Mouse (Mus musculus): Measurements from ENCODE around the gene Pola1. TPM values are rescaled to one million over a fixed set of nuclear protein-coding genes. Genes with fewer than 3 reads are reported as not detected.

Pola1 gene
- polyA plus RNA-seq (2015; fragmentation: Nextera tagmentation; extraction: Ambion mirVana) = 18.0 and 20.8 TPM in 2 replicates

DNA sequence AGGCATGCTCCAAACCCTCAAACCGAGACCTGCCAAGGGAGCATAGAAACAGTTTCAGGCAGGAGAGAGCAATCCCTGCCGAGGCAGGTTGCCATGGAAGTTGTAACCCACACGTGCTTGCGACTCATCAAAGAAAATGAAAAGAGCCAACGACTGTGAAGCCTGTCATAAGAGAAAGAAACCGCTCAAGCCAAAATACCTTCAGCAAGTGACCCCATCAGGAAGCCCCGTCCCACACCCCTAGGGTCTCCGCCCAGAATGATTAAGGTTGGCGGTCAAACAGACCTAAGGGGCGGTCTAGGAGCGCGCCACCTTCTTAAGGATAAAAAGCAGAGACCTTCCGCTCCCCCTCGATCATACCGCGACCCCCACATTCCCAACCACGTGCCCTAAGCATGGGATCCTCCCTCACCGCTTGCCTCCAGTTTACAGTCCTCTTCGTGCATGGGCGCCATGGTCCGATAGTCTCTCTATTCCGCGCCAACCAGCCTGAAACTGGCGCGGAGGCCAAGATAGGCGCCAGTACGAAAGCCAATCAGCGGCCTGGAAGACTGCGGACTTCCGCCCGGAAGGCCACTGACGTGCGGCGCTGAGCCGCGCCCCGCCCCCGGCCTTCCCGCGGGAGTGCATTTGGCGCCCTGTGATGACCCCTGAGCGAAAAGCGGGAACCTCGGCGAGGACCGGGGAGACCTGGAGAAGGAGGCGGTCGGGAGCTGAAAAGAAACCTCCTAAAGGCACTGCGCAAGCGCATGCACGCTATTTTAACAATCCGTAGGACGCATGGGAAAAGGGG is at the start of gene Pola1:
Gene Pola1, minus strand, starts transcription at position 499 of the 793 bp plus-strand sequence.
- peaks cover 4% of the 10 kb centered on the region; the same call in 1 of the 2 replicates for H3K4me1 ChIP-seq
- H3K9ac ChIP-seq = peak within 1 kb of the TSS; percentile 69
- peak; percentile 97 for ATAC-seq (ENCODE audit: insufficient number of reproducible peaks, insufficient read depth, low FRiP score, low TSS enrichment, low read depth)
- peak within 1 kb of the TSS; percentile 58 for H3K4me2 ChIP-seq
- WGBS = 23% methylated on average over 53 of the region's 53 CpGs
- H3K4me3 ChIP-seq = peak within 1 kb of the TSS; percentile 55
- H3K9me3 ChIP-seq = no peaks in the 10 kb centered on the region
- H3K36me3 ChIP-seq = no peaks in the 10 kb centered on the region
- H3K27ac ChIP-seq = peak within 1 kb of the TSS; percentile 66
- H3K27me3 ChIP-seq = no peaks in the 10 kb centered on the region; the same call in 1 of the 2 replicates

DNA sequence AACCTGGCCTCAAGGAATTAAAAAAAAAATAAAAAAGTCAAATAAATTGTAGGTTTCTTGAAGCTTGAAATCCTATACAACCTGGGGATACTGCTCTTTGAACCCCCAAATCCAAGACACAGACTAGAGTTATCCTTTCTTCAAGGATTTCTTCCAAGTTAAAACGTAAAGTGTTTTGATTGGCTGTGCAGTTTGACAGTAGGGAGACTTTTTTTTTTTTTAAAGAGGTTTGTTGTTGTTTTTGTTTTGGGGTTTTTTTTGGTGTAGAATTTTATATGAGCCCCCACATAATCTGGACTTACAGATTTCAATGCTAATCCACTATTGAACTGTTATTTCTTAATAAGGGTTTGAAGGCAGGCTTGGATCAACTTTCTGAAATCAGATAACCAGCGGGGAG is 44.3 kb upstream of the Pola1 start:
- ATAC-seq (ENCODE audit: insufficient number of reproducible peaks, insufficient read depth, low FRiP score, low TSS enrichment, low read depth) = no peak
- no peak overlapping the region for H3K9ac ChIP-seq
- H3K9me3 ChIP-seq = no peaks in the 10 kb centered on the region
- H3K4me3 ChIP-seq = peak overlapping the region; percentile 42
- no peaks in the 10 kb centered on the region for H3K36me3 ChIP-seq
- no peaks in the 10 kb centered on the region for H3K4me1 ChIP-seq
- H3K4me2 ChIP-seq = peak overlapping the region; percentile 60
- 52% methylated on average over 2 of the region's 2 CpGs for WGBS
- peak overlapping the region; percentile 87; the same call in 1 of the 2 replicates for H3K27ac ChIP-seq
- 0 out of 2 replicates have a peak, but pooled peaks cover 9% of the 10 kb centered on the region for H3K27me3 ChIP-seq

DNA sequence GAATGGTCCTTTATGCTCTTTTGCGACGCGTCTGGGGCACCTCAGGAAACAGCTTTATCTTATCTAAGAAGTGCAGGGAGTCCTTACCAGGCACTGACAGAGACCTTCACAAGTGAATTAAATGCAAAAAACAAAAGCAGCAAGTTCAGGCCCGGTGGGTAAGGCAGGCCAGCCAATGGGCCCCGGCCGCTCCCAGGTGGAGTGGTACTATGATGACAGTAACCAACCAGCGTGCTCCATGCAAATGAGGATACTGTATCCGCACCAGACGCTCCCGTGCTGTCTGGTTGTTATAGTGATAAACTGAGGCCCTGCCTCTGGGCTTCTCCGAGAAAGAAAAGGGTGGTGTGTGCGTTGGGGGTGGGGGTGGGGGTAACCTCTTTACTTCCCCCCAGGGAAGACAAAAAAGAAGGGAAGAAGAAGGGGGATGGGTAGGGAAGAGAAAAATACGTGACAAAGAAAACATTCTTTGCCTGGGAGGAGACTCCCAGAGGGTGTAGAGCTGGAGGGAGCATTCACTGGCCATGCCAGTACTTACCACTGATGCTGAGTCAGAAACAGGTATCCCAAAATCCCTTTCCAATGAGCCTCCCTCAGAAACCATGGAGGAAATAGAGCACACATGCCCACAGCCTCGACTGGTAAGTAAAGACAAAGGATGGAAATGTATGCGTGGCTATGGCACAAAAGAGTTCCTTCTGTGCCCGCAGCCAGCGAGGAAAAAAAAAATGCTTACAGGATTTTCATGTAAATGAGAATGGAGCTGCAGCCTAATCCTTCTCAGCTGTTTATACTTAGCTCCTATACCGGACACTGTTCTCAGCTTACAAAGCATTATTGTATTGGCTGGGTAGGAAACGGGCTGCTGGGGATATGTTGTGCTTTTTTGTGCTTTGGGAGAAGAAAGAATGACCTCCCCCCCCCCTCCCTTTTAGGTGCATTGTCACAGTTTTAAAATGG is 43.2 kb upstream of the Pola1 start:
- Histone ChIP-seq H3K36me3 (no peaks in the 10 kb centered on the region), H3K27me3 (0 out of 2 replicates have a peak, but pooled peaks cover 9% of the 10 kb centered on the region), H3K4me2 (peak overlapping the region; percentile 60), H3K9ac (peak overlapping the region; percentile 52), H3K27ac (peak overlapping the region; percentile 87), H3K4me1 (no peaks in the 10 kb centered on the region), H3K9me3 (no peaks in the 10 kb centered on the region), H3K4me3 (peak overlapping the region; percentile 42)
- 19% methylated on average over 19 of the region's 19 CpGs for WGBS
- ATAC-seq (ENCODE audit: insufficient number of reproducible peaks, insufficient read depth, low FRiP score, low TSS enrichment, low read depth) = peak; percentile 98

DNA sequence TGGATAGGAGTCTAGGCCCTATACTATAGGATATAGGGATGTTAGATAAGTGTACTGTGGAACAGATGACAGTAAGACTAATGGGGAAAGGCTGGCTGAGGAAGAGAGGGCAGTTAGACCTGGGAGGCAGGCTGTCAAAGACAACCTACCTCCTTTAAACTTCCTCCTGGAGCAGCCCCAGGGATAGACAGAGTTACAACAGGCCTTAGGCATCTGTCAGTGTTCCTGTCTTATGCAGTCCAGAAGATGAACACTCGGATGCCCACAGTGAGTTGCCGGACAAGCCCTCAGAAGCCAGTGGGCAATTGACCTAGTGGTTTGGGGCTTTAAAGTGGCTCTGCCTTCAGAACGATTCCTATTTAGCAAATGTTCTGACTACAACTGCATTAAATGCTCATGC is 42.5 kb upstream of the Pola1 start:
- H3K4me1 ChIP-seq = no peaks in the 10 kb centered on the region
- no peak overlapping the region for H3K9ac ChIP-seq
- peak overlapping the region; percentile 87; the same call in 1 of the 2 replicates for H3K27ac ChIP-seq
- H3K36me3 ChIP-seq = no peaks in the 10 kb centered on the region
- H3K9me3 ChIP-seq = no peaks in the 10 kb centered on the region
- ATAC-seq (ENCODE audit: insufficient number of reproducible peaks, insufficient read depth, low FRiP score, low TSS enrichment, low read depth) = no peak
- H3K27me3 ChIP-seq = 0 out of 2 replicates have a peak, but pooled peaks cover 9% of the 10 kb centered on the region
- peak overlapping the region; percentile 42 for H3K4me3 ChIP-seq
- peak overlapping the region; percentile 60 for H3K4me2 ChIP-seq
- 35% methylated on average over 3 of the region's 3 CpGs for WGBS

DNA sequence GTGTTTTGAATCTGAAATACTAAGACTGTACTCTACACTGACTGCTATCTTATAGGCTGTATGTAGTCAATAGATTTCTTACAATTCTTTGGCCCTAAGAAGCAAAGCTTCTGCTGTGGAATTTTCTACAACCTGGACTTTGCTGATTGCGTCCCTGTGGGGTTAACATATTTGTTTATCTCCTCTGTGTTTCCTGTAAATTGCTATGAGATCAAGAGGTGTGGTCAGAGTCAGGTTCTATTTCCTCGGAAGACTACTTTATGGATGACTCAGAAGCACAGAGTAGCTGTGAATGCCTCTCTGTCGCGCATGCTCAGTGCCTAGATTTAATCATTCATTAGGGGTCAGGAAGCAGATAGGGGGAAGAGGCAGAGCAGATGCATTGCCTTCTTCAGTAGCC is 32.8 kb upstream of the Pola1 start:
- no peaks in the 10 kb centered on the region for H3K4me1 ChIP-seq
- H3K4me2 ChIP-seq = no peak overlapping the region
- no peak overlapping the region for H3K9ac ChIP-seq
- no peak overlapping the region for H3K4me3 ChIP-seq
- no peaks in the 10 kb centered on the region for H3K9me3 ChIP-seq
- no peaks in the 10 kb centered on the region for H3K36me3 ChIP-seq
- WGBS = 78% methylated on average over 4 of the region's 4 CpGs
- ATAC-seq (ENCODE audit: insufficient number of reproducible peaks, insufficient read depth, low FRiP score, low TSS enrichment, low read depth) = no peak
- no peaks in the 10 kb centered on the region for H3K27me3 ChIP-seq
- no peak overlapping the region for H3K27ac ChIP-seq

DNA sequence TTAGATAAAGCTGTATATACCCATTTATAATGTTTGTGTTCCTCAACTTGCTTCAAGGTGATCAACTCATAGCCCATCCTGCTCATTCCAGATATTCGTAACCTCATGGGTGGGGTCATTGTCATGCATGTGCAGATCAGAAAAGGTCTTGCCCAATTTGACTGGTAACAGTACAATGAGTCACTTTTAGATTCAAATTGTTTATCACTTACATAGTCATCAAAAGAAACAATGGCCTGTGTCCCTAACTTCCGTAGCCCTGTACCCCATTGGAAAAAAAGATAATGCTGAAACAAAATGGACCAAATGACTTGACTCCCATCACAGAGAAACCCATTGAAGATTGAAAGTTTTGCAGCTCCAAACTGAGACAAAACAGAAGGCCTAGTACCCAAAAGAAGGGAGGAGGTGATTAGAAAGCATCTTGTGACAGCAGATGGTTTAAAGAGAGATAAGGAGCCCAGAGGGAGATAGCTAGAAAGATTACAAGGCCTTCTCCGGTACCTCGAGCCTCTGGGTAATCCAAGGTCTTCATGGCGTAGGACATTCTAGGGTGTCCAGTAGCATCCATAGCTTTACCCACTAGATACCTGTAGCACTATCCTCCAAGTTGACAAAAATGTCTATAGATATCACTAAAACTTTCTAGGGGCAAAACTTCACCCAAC is 32.1 kb upstream of the Pola1 start:
- no peak overlapping the region for H3K9ac ChIP-seq
- no peak for ATAC-seq (ENCODE audit: insufficient number of reproducible peaks, insufficient read depth, low FRiP score, low TSS enrichment, low read depth)
- no peaks in the 10 kb centered on the region for H3K4me1 ChIP-seq
- H3K4me2 ChIP-seq = no peak overlapping the region
- H3K9me3 ChIP-seq = no peaks in the 10 kb centered on the region
- H3K36me3 ChIP-seq = no peaks in the 10 kb centered on the region
- H3K27me3 ChIP-seq = no peaks in the 10 kb centered on the region
- WGBS = 83% methylated on average over 5 of the region's 5 CpGs
- H3K4me3 ChIP-seq = no peak overlapping the region
- H3K27ac ChIP-seq = no peak overlapping the region

DNA sequence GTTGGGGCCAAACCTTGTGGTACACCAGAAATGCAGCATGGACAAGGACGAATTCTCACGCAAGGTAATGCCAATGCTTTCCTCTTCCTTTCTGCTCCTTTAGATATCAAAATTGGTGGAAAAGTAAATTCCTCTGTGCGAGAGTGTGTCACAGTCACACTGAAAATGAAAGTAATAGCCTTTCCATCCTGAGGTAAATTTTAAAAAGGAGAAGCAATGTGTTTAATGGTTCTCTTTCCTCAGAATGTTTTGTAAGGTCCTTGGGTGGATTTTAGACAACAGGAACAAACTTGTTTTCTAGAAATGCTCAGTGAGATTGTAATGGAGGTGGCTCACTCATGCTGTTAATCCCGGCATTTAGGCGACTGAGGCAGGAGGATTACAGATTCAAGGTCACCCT is 23.2 kb upstream of the Pola1 start:
- 0 out of 2 replicates have a peak, but pooled peaks cover 3% of the 10 kb centered on the region for H3K27me3 ChIP-seq
- H3K27ac ChIP-seq = no peak overlapping the region
- no peak overlapping the region for H3K4me3 ChIP-seq
- H3K4me2 ChIP-seq = no peak overlapping the region
- WGBS = 75% methylated on average over 5 of the region's 5 CpGs
- no peak overlapping the region for H3K9ac ChIP-seq
- no peaks in the 10 kb centered on the region for H3K9me3 ChIP-seq
- ATAC-seq (ENCODE audit: insufficient number of reproducible peaks, insufficient read depth, low FRiP score, low TSS enrichment, low read depth) = no peak
- H3K4me1 ChIP-seq = no peaks in the 10 kb centered on the region
- H3K36me3 ChIP-seq = no peaks in the 10 kb centered on the region

DNA sequence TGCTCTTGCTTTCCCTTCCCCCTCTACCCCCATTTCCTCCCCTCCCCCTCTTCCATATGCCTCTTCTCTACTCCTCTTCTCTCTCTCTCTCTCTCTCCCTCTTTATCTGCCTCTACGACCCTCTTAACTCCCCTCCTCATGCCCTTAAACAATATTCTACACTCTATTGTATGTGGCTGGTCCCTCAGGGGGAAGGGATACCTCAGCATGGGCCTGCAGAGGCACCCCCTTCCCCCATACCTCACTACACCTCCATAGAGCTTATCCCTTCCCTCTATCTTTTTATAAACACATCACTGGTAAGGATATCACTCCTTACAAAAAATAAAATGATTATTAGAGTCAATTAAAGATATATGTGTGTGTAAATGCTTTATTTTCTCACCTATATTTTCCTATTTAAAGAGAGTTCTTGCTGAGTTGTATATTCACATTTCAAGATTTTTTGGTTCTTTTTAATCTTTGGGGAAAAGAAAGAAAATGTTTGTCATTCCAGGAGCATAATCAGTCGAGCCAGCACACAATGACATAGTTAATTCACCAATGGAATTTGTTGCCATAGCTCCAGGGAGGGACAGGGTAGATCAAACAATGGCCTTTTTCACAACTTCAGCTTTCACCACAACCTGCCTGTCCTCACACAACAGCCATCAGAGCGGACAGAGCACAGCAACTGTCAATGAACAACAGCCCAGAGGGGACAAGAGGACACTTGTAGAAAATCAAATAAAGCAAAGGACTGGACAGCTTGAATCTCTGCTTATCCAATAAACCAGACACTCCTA is 22.5 kb upstream of the Pola1 start, which contains the start of gene Pcyt1b:
Gene Pcyt1b, plus strand, starts transcription at position 646 of the 785 bp plus-strand sequence.
- no peaks in the 10 kb centered on the region for H3K36me3 ChIP-seq
- no peak within 1 kb of the TSS for H3K4me2 ChIP-seq
- H3K27me3 ChIP-seq = 0 out of 2 replicates have a peak, but pooled peaks cover 3% of the 10 kb centered on the region
- no peaks in the 10 kb centered on the region for H3K4me1 ChIP-seq
- no peaks in the 10 kb centered on the region for H3K9me3 ChIP-seq
- ATAC-seq (ENCODE audit: insufficient number of reproducible peaks, insufficient read depth, low FRiP score, low TSS enrichment, low read depth) = no peak
- H3K9ac ChIP-seq = no peak within 1 kb of the TSS
- H3K4me3 ChIP-seq = no peak within 1 kb of the TSS
- H3K27ac ChIP-seq = no peak within 1 kb of the TSS
- 19% methylated on average over 3 of the region's 3 CpGs for WGBS

DNA sequence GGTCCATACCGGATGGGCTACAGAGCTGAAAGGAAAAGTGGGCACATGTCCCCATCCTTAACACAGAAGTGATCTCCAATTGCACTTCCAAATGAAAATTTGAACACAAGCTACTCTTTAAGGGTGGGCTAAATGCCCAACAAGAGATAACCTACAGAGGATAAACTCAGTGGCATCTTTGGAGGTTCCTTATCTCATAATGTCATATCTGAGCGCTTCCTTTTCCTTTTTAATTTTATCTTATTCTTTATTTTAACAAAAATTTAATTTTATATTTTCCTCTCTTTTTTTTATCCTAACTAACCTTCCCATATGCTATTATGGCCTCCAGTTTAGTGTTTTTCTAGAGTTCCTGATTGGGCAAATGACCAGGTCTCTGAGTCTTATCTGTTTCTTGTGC is 18.8 kb upstream of the Pola1 start:
- H3K4me2 ChIP-seq = no peak overlapping the region
- 0 out of 2 replicates have a peak, but pooled peaks cover 3% of the 10 kb centered on the region for H3K27me3 ChIP-seq
- H3K9ac ChIP-seq = no peak overlapping the region
- 82% methylated on average over 2 of the region's 2 CpGs for WGBS
- H3K36me3 ChIP-seq = no peaks in the 10 kb centered on the region
- H3K4me3 ChIP-seq = no peak overlapping the region
- H3K27ac ChIP-seq = no peak overlapping the region
- no peak for ATAC-seq (ENCODE audit: insufficient number of reproducible peaks, insufficient read depth, low FRiP score, low TSS enrichment, low read depth)
- H3K9me3 ChIP-seq = no peaks in the 10 kb centered on the region
- no peaks in the 10 kb centered on the region for H3K4me1 ChIP-seq

DNA sequence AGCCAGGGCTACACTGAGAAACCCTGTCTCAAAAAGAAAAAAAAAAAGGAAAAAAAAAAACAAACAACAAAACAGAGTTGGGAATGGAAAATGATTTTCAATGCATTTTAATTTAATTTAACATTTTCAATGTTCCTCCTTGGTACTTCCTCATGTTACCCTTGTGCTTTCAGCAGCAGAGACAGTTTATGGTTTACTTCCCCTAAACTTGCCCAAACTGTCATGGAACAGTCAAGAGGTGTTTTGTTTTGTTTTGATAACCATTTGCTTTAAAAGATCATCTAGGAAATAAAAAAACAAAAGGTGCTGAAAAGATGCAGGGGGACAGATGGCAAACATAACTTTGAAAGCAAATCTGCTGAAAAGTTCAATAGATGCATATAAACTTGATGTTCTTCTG is 12.1 kb upstream of the Pola1 start:
- no peak for ATAC-seq (ENCODE audit: insufficient number of reproducible peaks, insufficient read depth, low FRiP score, low TSS enrichment, low read depth)

More for the DNA sequence above, 12.1 kb upstream of the Pola1 start:
- Histone ChIP-seq H3K9me3 (no peaks in the 10 kb centered on the region), H3K9ac (no peak overlapping the region), H3K27ac (no peak overlapping the region), H3K27me3 (no peaks in the 10 kb centered on the region), H3K36me3 (no peaks in the 10 kb centered on the region), H3K4me3 (no peak overlapping the region), H3K4me2 (no peak overlapping the region), H3K4me1 (no peaks in the 10 kb centered on the region)

All from embryonic facial prominence, embryonic 13.5 days (tissue).